Mouse (Mus musculus) common myeloid progenitor, adult 5-6 weeks (primary cell): ENCODE measurements around the gene Bzw2. TPM values are rescaled to one million over a fixed set of nuclear protein-coding genes. Genes with fewer than 3 reads are reported as not detected.

Experiments used
- ATAC-seq: replicated peaks from 2 replicates; pipeline ENCODE4 v1.8.0; 2016; ENCODE audit warnings: low read depth, mild to moderate bottlenecking, moderate TSS enrichment, inconsistent platforms; ENCODE audit not compliant: poor library complexity, severe bottlenecking
- total RNA-seq: library from RNA; stranded (forward); fragments of 200-1000, 187-1606 nt; gene quantifications from 2 replicates; pipeline ENCODE4 v1.2.3, GENCODE M21; 2017

Gene Bzw2
- total RNA-seq, 1 experiment from 2014 or later: 152 TPM

DNA sequence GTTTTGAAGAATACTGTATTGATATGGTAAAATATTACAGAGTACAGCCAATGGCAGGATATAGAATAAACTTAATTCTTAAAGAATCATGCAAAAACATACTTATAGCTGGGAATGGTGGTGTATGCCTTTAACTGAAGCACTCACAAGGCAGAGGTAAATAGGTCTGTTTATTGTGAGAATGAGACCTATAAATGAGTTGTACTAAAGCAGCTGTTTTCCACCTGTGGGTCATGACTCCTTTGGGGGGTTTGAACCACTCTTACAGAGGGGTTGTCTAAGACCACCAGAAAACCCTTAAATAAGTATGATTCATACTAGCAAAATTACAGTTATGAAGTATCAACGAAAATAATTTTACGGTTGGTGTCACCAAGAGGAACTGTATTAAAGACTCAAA is 72.5 kb downstream of the Bzw2 start:
- ATAC-seq: no peak

DNA sequence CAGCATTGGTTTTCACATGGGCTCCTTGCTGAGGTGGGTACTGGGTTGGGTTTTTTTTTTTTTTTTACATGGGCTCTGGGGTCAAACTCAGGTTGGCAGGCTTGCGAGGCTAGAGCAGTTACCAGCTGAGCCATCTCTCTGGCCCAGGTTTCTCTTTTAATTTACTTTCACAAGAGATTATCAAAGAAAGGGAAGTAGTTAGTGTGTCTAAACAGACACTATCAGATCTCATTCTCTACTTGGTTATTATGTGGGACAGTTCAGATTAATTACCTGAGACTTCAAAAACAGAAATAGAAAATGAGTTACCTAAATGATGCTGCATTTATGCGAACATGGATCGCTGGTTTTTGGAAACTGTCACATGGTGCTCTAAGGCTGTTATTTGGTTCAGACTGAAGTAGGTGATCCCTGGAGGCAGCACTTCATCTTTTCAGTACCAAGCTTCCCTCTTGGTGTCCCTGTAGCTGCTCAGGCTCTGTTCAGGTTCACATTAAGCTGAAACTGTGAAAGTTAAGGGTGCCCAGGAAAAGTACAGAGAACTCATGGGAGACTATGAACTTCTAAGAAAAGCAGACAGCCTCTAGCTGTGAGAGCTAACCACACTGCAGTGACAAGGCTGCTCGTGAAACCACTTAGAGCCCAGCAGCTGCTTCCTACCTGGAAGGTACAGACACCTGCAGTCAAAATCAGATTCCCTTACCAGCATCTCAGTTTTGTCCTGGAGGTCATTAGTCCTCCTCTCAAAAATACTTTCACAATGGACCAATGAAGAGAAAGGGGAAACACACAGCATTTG is 79.6 kb downstream of the Bzw2 start:
- no peak for ATAC-seq

DNA sequence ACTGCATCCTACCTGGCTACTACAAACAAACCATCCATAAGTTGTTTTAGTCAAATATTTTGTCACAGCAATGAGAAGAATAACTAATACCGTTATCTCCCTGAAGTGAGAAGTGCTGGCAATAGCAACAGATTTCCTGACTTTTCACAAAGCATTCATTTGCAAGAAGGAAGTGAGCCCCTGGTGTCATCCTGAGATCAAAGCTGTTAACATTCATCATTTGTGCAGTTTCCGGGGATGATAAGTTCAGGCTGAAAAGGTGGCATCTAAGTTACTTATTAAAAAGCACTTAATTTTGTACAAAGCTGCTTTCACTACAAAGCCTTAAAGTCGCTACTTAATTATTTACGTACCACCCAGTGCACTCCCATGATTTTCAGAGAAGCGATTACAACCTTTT is 85.0 kb downstream of the Bzw2 start:
- no peak for ATAC-seq

GRCm38 (mm10) chr12:36070231-36070630 is 87.6 kb downstream of the Bzw2 start:
- 0 out of 2 replicates have a peak, but pooled peaks have one; percentile 39 for ATAC-seq

- no peak for ATAC-seq
Observed at GRCm38 (mm10) chr12:36067538-36067937, 90.3 kb downstream of the Bzw2 start.

GRCm38 (mm10) chr12:36065911-36066310 is 92.0 kb downstream of the Bzw2 start:
- no peak for ATAC-seq

GRCm38 (mm10) chr12:36057699-36058098 is 100.2 kb downstream of the Bzw2 start:
- ATAC-seq: peak; percentile 39; the same call in 1 of the 2 replicates

DNA sequence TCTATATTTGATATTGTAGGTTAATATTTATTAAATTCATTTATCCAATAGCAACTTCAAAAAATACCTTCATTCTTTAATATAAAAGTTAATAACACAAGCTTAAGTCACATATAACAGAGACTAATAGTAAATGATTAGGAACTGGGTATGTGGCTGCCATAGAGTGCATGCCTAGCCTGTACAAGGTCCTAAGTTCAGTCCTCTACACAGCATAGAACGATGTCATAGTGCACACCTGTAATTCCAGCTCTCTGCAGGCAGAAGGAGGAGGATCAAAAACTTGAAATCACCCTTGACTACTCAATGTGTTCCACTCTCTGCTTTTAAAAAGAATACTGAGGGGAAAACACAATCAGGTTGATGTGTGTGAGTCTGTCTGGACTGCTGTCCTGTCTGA is 107.6 kb downstream of the Bzw2 start:
- ATAC-seq: no peak

DNA sequence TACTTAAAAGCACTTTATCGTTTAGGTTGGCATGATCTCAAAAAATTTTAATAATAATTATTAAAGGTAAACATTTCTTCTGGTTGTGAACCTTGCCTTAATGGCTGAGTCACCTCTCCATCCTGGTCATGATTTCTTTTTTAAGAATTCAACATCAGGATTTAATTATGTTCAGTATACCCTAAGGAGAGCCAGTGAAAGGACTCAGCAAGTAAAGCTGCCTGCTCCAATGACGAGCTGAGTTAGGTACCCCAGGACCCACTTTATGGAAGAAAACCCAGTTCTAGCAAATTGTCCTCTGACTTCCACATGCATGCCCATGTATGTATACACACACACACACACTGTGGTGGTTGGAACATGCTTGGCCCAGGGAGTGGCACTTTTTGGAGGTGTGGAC is 110.3 kb downstream of the Bzw2 start:
- ATAC-seq: no peak

- peak; percentile 24 for ATAC-seq
Observed at GRCm38 (mm10) chr12:36046196-36046595, 111.7 kb downstream of the Bzw2 start.

GRCm38 (mm10) chr12:36044691-36045090 is 113.2 kb downstream of the Bzw2 start:
- ATAC-seq: no peak

- ATAC-seq: peak; percentile 81
Observed at GRCm38 (mm10) chr12:36042348-36042778, 115.5 kb downstream of the Bzw2 start, which contains the start of gene Tspan13. Gene Tspan13, minus strand, starts transcription at chr12:36042500.

Other genes starting within 250 kb of the Bzw2 start
- not detected in 2 replicates for gene Agr3, start 232.5 kb downstream of the Bzw2 start, total RNA-seq
- gene Agr2, start 165.2 kb downstream of the Bzw2 start, total RNA-seq: not detected in 2 replicates
- 82.4 and 83.0 TPM in 2 replicates for gene Tspan13, start 115.6 kb downstream of the Bzw2 start, total RNA-seq
- gene Ankmy2, start 966 bp downstream of the Bzw2 start, total RNA-seq: 23.5 and 24.3 TPM in 2 replicates
- not detected in 2 replicates for gene Lrrc72, start 95.3 kb upstream of the Bzw2 start, total RNA-seq
- not detected in 2 replicates for gene Sostdc1, start 156.1 kb upstream of the Bzw2 start, total RNA-seq
- 2.7 and 4.3 TPM in 2 replicates for gene Ispd, start 223.4 kb upstream of the Bzw2 start, total RNA-seq
- gene D630036H23Rik, start 224.1 kb upstream of the Bzw2 start, total RNA-seq: 1.2 TPM in 1 of 2 replicates, not detected in the other